Mouse (Mus musculus) retina, postnatal 7 days (tissue): ENCODE measurements around the gene Tshr.
"Not testable (repeated sequence)": the region's sequence is repeated elsewhere in the genome, so short reads cannot be mapped to it uniquely, and the experiment has no call there.

Source experiments
- DNase-seq: peaks from one replicate; pipeline ENCODE4 v3.0.0-alpha.2; 2012; ENCODE audit warnings: low read depth, low spot score

The Tshr gene

DNA sequence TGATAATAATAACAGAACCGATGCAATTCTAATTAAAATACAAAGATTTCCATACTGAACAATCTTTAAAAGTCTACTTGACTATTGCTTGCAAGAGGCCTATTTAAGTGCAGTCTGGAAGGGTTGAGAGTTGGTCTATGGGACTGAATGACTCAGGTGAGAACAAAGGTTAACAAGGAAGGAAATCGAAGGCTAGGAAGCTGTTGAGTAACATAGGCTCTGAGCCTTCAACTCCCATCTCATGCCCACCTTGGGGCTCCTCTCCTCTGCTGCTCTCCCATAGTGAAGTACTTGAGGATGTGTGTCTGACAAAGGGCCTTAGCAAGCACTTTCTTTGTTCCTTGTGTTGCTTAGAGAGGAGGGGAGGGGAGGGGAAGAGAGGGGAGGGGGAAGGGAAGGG lies 116.1 kb downstream of the Tshr start:
- DNase-seq = no peak

DNA sequence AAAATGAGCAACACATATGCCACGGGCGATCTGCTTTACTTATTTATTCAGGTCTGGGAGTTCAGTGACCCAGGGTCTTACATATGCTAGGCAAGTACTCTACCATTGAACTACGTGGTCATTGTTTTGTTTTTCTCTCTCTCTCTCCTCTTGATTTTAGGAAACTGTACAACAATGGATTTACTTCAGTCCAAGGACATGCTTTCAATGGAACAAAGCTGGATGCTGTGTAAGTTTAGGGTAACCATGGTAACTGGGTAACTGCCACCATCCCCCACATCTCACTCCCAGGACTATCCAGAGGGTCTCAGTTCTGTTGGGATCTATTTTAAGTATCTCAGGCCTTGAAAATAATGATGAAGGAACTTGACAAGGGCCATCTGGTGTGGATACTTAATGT lies 127.4 kb downstream of the Tshr start:
- DNase-seq = no peak

DNA sequence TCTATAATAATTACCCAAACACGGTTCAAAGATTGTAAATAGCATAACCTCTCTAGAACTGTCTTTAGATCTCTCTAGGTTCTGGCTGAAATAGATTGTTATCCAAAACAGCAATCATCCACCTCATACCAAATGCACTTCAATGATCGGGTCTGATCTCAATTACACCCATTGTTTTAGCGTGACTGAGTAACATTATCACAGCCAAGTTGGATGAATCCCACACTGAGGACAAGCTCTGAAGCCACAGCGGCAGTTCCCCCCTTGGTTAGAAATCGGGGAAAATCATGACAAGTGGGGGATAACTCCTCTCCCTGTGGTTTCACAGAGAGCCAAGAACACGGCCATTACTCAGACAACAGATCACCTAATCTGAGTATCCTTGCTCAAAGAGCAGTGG lies 129.6 kb downstream of the Tshr start:
- DNase-seq = no peak

DNA sequence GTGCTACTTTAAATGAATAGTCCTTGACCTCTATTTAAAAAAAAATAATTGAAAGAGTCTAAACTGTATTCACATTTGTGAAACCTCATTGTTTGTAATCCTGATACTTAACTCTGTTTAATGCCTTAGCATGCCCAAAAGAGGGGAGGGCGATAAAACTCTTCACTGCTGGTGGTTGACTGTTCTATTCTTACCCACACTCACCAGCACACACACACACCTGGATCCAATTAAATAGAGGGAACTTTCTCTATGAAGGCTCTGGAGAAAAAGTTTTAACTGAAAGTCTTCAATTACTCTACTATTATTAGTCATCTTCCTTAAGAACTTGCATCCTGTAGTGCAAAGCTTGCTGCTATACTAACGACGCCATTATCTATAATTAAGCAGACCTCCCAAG lies 133.4 kb downstream of the Tshr start:
- no peak for DNase-seq

DNA sequence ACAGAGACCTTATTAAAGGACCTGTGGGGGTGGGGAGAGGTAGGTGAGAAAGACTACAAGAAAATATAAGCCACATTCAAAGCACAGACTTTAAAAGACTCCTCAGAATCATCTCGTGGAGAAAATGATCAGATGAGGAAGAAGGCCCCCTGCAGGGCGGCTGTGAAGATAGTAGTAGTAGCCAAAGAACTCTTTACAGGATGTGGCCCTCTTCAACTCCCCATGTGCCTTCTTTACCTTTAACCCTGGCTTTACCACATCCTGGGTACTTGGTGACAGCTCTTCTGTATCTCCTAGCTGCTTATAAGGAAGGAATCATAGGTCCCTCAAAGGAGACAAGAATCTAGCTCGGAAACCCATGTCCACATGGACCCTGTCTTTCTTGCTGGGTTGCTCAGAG lies 139.3 kb downstream of the Tshr start:
- no peak for DNase-seq

DNA sequence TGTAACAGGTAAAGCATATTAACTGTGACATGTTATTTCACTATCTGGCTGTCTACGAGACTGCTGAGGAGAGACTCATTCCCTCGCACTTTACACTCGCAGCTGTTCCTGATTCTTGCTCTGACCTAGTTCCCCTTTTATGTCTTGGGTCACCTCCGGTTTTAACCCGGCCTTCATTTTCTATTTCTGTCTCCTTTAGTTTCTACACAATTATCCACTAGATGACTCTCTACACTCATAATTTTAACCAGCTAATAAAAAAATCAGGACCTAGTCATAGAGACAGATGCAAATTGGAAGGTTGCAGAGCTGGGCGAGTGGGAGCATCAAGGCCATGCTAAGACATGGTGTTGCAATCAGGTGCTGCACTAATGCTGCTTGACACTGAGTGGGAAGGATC lies 150.2 kb downstream of the Tshr start:
- DNase-seq = no peak

DNA sequence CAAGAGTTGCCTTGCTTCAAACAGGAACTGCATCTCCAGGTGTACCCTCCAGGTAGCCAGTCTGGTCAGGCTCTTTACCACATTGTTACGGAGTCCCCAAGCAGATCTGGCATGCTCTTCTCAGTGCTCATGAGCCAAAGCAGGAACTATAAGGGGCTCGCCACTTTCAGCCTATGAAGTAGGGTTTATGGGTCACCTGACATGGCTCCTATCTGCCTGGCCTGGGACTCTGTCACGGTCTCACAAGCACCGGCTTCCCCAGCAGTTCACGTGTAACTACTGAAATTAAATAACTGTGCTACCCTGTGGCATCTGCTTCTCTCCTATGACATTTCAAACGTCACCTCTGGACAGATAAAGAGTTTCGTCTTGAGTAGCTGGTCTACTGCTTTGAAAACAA lies 155.8 kb downstream of the Tshr start:
- no peak for DNase-seq

DNA sequence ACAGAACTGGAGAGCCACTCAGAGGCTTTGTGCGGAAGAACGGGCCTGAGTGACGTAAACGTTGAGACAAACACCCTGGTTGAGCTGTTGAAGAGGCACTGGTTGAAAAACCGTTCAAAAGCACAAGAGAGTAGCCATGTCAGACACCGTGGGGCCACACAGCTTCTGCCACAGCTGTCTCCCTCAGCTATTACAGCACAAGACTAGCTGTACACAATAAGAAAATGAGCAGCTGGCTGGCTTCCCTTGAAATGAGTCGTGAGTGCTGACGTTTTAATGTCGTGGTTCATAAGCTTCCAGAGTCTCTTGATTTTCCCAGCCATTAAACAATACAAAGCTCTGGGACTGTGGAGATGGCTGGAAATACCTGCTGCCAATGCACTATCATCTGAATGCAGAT lies 165.1 kb downstream of the Tshr start:
- no peak for DNase-seq

DNA sequence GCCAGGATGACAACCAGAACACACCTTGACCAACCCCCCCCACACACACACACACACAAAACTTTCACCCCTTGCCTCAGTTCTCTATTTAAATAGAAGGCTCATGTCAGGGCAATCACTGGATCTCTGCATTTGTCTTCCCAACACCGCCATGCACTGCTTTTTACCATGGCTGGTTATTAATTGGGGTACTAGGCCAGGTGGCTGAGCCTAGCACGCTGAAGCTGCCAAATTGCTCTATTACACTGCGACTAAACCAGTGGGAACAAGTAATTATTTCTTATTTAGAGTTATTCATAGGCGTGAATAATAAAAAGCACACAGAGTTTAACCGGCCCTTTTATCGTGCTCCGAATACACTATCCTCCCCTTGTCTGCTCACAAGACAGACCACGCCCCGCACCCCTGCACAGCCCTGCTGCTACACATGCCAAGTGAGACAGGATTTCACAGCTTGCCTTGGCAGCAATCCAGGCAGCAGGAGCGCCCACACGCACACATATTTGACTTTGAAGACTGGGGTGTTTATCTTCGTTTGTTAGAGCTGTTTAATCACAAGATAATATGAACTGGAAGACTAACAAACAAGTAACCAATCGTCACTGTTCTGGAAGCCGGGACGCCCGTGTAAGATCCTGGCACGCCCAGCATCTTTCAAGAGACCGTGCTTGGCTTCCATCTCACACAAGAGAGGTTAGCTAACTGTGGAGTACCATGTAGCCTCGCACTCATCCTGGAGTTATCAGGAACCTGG lies 167.6 kb downstream of the Tshr start:
- peak; percentile 25 for DNase-seq

DNA sequence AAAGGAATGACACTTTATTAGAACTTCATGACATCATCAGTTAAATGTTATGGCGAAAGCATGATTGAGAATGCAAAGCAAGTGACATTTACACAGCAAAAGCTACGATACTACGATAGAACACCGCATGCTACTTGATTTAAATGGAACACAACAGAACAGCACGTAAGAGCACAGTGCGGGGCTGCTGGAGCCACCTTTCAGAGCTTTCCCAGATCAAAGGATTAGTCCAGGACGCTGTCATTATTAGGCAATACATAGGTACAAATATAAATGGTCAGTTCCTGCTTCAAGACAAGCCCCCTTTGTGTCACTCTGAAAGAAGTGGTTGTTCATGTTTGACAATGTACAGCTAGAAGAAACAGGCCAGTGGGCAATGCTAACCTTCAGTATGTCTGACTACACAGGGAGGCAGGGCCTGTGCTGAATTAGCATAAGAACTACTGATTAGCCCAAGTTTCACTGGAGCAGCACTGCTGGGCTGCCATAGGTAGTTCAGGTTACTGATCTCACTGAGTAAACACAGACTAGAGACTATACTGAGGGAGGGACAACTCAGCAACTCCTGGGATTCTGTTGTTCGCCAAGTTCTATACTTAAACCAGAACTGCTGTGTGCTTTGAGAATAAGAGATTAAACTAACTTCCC lies 173.1 kb downstream of the Tshr start:
- DNase-seq = not testable (repeated sequence)

DNA sequence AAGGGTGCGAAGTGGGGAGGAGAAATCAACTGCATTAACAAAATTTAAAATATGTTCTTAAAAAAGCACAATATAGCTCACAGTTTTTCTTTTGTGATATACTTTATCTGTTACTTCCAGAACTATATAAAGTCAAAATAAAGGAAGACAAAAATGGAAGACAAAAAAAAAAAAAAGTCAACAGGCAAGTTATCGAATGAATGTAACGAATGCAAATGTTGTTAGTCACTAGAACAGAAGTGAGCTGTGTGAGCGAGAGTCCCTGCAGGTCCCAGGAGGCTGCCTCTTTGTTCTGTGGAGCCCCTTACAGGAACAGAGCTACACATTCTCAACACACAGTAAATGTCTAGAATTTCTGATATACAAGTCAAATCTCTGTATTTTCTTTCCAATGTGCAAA lies 173.8 kb downstream of the Tshr start:
- DNase-seq = not testable (repeated sequence)

DNA sequence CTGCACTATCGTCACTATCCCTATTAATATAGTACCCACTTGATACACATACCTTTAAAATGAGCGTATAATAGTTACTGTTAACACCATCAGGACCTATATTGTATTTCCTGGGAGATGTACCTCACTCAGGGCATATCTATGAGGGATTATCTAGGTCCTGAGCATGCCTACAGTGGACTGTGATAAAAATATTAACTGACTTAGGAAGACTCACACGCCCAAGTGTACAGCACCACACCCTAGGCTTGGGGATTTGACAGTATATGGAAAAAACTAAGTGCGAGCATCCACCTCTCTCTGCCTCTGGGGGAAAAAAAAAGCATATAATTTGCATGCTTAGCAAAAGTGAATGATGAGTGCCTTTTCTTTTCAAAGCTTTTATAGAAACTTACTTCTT lies 182.8 kb downstream of the Tshr start:
- DNase-seq = no peak

DNA sequence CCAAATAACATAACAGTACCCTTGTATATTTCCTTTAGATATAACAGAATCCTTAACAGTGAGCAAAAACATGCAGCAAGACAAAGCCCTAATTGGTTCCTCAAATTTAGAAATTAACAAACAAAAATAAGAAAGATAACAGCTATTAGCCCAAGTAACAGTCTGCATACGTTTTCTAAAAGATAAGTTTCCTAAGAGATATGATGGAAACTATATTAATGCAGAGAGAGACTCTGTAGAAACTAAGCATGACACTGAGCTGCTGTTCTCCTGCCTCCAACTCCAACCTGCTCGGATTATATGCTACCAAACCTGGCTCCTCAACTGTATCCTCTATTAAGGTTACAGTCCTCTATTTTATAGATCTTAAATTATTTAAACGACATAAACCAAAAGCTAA lies 184.9 kb downstream of the Tshr start:
- DNase-seq = no peak

DNA sequence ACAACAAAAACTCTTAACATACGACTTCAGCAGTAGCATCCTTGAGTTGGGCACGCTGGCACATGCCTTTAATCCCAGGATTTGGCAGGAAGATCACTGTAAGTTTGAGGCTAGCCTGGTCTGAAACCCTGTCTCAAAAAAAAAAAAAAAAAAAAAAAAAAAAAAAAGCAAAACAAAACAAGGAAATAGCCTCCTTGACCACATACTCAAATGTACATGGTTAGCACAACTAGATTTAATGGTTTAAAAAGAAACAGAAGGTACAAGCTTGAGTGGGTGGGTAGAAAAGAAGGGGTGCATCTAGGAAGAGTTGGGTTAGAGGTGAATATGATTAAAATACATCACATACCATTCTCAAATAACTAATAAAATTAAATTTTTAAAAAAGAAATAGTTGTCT lies 187.3 kb downstream of the Tshr start:
- no peak for DNase-seq

DNA sequence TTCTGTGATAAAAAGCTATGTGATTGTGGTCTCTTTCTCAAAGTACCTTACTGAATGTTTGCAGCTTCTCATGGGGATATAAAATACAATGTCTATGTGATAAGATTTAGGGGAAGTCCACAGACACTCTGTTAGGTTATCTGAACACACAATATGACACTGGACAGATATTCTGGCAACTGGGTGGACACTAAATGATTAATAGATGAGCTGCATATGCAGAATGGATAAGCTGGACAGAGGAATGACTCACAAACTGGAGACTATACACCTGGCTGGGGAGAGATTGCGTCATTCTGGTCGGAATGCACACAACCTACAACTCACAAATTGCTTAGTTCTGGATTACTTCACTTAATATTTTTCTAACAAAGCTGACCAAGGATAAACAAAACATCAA lies 195.3 kb downstream of the Tshr start:
- no peak for DNase-seq

DNA sequence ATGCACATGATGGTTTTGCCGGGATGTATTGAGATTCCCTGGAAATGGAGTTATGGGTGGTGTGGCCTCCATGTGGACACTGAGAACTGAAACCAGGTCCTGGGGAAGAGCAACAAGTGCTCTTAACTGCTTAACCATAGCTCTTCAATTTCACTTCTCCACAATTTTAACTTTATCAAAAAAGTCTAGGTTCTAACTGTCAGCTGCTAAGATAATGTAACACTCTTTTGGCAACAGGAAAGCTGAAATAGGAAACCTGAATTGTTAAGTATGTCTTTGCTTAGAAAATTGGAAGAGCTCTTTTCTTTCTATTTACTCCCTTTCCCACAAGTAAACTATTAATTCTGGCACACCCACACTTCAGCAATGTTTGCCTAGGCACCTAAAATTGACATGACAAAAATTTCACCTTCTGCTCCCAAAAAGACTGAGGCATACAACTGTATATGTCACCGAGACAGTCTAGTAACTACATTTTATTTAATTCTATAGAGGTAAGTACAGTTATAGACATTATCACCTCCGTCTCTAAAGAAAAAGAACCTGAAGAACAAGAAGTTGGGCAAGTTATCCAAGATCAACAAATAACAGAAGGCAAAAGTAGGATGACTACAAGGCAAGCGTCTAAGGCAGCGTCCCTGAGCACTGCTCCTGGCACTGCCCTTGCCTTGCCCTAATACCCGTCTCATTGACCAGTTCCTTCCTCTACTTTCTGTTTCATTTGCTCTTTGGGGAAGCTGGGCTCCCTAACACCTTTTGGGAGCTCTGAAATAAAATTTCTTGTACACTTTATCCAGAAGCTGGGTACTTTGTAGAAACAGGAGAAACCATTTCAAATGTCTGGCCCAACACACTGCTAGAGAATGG lies 197.1 kb downstream of the Tshr start:
- no peak for DNase-seq

DNA sequence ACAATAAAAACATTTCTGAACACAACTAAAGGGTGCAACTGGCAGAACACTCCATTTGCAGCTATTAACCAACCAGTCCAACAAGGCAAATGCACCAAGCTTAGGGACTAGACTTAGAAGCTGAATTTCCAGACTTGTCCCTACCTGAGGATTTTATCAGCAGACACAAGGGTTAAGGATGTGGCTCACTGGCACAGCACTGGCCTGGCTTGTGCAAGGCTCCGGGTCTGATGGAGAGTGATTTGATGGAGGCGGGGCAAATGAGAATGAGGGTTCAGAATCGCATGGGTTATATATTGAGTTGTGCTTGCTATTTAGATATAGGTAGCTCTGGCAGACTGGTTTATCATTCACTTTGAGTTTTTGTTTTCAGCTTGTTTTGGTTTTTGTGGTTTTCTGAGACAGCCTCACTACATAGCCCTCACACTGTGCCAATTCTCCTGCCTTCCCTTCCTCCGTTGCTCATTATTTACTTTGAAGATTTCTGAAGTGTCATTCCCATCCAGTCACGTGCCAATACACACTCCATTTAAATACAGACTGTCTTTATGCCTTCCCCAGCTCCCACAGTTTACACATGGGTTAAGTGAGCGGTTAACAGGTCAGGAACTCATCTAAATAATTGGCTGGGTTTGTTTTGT lies 198.1 kb downstream of the Tshr start:
- DNase-seq = no peak

DNA sequence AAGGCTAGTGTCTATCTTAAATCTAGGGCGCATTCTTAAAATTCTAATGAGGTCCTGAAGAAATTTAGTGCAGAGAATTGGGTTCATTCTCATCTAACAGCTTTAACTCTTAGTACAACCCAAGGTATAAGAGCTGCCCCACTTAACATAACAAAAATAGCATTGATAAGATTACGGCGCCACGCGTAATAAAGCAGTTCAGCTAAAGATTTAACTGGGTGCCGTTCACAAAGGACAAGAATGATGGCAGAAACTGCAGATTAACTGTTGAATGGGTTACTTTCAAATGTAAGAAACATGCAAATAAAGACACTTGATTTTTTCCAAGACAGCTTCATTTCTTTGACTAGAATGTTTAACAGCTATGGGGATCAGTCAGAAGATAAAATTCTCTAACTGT lies 199.0 kb downstream of the Tshr start:
- no peak for DNase-seq

DNA sequence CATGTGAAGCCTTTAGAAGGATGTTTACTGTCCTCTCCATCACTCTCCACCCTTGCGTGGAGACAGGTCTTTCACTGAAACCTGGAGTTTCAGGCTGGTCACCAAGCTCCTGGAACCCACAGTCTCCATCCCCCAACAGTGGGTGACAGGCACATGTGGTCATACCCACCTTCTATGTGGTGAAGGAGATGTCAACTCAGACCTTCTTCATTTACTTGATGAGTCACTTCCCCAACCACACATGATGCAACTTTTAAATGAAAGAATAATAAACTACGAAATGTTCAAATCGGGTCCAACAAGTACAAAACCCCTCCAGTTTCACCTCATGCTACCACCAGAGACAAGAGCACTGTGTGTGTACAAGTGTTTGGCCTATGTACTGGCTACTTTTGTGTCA lies 200.8 kb downstream of the Tshr start:
- DNase-seq = no peak

DNA sequence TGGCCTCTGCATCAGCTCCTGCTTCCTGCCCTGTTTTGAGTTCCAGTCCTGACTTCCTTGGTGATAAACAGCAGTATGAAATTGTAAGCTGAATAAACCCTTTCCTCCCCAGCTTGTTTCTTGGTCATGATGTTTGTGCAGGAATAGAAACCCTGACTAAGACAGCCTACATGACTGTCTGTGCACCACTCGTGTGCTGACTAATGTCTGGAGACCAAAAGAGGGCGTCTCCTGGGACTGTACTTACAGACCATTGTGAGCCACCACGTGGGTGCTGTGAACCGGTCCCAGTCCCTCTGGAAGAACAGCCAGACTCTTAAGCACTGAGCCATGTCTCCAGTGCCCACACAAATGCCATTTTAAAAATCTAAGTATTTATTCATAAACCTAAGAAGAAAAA lies 201.5 kb downstream of the Tshr start:
- not testable (repeated sequence) for DNase-seq

DNA sequence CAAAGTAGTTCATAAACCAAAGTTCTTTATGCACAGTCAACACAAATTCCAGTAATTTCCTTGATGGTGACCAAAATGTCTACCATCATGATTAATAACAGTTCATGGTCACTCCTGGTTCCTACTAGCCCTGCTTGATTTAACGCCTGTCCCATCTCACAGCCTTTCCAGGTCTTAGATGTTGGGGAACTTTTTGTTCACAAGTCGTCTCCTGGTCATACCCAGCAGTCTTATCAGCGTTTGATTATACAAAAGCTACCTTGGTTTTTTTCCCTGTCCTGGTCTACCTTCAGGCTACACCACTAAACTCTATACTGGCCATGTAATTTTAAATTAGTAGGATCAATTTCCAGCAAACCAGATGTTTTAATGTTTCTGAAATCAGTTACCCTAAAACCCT lies 202.7 kb downstream of the Tshr start:
- no peak for DNase-seq

DNA sequence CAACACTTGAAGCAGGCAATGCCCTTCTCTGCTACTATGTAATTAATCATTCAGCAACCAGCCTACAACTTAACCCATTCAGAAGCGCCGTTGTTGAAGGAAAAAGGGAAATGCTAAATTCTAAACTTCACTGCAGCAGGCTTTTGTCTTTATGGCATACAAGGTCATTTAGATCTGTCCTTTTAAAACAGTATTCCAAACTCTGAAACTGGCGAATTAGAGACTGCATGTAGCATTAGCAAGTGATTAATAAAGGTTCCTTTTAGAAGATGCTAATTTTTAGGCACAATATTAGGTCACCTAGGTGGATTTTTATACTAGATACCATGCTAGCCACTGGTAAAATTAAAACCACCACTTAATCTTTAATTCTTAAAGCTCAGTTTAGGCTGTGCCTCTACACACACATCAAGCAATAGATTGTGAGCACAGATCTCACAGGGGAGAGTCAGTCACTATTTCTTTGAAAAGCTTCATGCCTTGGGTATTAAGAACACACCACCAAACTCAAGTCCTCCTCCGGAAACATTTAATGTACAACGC lies 203.2 kb downstream of the Tshr start:
- DNase-seq = no peak
